Mouse (Mus musculus): ENCODE data around the gene Cald1.

Cald1 gene

DNA sequence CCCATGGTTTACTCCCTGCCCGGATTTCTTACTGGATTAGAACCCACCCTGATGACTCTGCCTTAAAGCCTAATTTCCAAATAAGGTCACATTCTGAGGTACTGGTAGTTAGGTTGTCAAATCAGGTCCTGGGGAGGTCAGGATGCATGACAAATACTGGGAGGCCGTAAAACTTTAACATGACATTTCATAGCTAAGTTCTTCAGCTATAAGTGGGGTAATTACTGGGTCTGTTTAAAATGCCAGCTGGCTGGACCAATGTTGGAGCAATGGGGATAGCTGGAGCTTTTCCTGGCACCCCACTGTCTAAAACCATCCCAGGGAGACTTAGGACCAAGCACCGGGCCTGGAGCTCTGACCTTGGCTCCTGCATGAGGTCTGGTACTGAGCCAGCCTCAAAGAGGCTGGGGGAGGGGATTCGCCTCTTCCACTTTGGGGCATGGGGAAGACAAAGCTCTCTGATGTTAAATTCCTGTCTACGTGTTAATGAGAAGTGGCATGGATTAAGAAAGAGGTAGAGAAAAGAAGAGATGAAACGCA, 120.9 kb downstream of the Cald1 start:
- in situ Hi-C loops (cut with MboI): no loop called here

DNA sequence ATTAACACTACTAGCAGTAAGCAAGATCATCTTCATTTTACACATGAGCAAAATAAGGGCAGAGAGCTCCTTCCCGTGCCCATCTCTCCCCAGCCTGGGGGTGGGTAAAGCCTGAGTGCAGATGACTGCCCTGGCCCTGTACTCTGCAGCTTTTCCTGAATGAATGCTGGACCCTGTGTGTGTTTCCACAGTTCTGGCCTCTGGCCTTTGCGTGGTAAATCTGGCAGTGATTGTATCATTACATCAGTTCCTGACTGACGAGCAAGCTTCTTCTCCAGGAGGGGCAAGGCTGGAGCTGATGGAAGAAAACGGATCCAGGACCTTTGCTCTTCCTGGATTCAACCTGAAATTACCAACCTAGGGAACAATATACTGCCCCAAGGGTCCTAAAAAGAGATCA, 122.1 kb downstream of the Cald1 start:
- in situ Hi-C loops (cut with MboI): no loop called here

DNA sequence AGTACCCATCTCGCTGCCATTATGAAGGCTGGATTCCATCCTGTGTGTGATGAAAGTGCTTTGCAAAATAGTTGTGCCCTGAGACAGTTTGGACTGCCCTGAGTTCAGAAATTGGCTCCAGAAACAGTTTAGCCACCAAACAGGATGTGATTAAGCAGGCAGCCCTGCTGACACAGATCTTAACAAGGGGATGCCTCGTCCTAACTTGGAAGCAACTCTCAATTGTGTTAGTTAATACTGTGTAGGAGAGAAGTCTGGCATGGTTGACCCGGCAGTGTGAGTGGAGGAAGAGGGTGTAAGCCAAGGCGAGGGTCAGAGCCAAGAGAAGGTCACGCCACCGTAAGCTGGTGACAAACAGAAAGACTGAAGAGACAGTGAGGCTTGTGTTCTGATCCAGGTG, 123.4 kb downstream of the Cald1 start:
- in situ Hi-C loops (cut with MboI): no loop called here

DNA sequence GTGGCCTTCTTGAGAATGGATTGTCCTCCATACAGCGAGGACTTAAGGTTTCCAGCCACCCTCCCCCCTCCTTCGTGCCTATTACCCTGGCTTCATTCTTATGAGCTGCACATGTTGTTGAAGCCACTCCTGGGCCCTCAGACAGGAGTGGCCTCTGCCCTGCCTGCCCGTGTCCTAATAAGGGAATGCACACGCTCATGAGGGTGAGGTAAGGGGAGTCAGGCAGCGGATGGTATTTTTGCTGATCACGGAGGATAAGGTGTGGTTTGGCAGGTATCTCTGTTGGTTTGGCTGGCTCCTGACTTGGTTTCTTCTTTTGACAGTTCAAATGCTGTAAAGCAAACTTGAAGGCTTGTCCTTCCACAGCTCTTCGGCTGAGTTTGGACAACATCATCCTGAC, 124.4 kb downstream of the Cald1 start:
- in situ Hi-C loops (cut with MboI): no loop called here

DNA sequence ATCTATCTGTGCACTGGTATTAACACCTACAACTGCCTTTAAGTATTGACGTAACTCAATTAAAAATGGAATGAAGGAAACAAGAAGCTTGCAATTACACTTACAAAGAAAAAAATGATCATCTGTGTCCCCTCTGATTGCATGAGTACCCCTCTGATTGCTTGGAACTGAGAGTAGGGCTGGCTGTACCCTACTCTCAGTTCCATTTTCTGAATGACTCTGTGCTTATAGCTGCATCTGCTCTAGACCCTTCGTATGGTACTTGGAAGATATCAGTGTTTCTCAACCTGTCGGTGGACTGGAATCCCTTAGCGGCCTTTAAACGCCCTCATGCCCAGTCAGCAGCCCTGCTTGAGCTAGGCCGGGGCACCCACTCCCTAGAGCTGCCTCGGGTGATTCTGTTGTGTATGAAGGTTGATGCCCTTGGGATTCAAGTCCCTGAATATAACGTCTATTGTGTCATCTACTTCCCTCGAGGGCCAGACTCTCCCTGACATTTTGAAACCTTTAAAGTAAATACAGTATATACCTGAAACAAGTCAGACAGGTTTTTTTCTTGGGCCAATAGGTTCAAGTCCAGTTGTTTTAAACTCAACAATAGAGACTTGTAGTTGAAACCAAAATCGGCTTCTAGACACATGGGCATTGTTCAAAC, 125.1 kb downstream of the Cald1 start:
- in situ Hi-C loops (cut with MboI): no loop called here

DNA sequence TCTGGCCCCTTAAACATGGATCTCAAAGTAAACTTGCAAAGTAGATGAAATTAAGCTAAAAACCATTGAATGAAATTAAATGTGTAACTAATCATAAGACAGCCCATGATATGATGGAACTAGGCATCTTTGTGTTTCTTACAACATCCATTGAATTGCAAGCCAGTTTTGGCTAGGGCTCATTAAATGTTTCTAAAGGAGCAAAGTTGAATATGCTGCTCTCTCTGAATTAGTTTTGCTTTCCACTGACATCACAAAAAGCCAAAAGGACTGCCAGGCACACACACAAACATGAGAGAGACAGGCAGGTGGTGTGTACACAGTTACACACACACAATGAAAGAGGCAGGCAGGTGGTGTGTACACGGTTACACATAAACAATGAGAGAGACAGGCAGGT, 127.4 kb downstream of the Cald1 start:
- in situ Hi-C loops (cut with MboI): no loop called here

DNA sequence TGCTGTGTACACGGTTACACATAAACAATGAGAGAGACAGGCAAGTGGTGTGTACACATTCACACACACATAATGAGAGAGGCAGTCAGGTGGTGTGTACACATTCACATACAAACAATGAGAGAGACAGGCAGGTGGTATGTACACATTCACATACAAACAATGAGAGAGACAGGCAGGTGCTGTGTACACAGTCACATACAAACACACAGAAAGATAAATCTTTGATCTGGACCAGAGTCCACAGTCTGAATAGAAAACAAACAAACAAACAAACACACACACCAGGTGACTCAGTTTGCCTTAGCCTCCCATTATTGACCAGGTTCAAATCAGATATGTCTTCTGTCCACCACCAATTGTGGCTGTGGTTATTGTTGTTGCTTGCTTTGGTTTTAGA, 127.8 kb downstream of the Cald1 start:
- in situ Hi-C loops (cut with MboI): no loop called here

DNA sequence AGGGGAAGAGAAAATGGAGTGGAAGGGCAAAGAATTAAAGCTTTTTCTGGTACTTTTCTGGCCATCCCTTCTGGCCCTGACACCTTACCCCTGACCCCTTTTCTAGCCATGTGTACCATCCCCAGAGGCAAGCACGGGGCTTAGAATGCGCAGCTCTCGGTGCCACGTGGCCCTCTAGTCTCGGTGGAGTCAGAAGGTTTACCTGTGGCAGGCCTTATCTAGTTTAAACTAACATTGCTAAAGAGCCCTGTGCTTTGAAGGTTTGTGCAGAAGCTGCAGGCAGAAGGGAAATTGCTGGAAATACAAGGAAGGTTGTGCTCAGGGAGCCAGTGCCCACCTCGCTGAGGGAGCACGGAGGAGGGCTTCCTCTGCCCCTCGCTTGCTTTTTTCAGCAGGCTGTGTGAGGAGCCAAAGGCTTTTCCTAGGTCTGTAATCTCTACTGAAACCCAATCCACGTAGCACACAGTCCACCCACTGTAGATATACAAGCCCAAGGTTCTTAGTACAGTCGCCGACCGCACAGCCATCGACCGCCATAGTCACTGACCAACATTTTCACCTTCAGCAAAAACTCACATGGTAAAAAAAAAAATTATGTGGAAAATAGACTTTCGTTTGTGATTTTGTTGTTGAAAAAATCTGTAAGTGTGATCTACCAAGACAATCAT, 129.2 kb downstream of the Cald1 start:
- in situ Hi-C loops (cut with MboI): no loop called here

DNA sequence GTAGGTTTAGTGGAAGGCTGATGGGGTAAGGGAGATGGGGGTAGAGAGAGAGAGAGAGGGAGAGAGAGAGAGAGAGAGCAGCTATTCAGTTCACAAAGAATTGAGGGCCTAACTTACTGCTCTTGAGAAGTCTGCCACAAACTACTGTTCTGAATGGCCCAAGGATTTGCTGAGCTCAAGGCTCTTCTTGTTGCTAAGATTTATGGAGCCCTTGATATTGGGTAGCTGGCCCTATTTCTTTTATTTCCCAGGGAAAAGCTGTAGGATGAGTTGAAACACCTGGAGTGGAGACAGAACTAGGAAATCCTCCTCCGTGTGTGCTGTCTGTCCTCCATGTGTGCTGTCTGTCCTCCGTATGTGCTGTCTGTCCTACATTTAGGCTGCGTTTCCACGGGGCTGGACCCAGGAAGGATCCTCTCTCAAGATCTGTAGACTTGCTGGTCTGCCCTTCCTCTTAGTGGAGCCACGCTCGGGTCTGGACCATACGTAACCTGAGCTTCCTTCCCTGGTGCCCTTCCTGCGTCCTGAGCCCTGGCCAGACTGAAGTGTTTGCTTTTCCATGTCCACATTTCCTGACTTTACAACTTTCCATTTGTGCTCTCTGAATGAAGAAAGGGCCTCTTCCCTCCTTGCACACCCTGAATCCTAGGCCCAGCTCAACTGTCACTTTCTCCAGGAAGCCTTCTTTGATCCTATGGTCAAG, 131.3 kb downstream of the Cald1 start:
- in situ Hi-C loops (cut with MboI): no loop called here

DNA sequence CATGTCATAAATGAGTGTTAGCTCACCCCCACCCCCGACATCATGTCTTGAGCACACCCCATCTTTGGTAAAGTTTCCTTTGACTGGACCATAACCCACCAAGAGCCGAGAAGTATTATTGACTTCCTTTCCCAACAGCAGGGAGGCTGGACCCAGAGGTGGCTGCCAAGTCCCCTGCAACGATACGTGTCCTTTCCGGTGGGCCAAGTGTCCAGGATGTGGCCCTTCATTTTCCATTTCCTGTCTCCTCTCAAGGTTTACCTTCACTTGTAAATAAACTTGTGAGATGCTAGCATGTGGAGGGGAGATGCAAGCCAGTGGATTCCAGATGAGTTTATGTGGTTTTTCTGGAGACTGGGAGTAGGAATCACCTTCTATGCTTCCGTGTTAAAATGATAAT, 132.7 kb downstream of the Cald1 start:
- in situ Hi-C loops (cut with MboI): no loop called here

DNA sequence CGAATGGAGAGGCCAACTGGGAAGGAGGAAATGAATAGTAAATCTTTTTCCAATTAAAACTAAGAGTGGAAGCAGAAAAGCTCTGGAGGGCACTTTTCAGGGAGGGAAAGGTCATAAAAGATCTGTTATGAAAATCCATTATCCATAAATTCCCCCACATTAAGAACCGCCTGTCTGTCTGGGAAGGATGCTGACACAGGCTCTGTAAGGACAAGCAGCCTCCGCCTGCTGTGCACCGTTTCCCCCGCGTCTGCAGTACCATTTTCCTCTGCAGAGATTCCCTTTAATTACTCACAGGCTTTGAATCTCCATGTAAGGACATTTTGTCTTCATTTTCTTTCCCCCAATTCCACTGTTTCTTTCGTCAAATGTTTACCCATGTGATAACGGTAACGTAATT, 133.2 kb downstream of the Cald1 start:
- in situ Hi-C loops (cut with MboI): no loop called here

DNA sequence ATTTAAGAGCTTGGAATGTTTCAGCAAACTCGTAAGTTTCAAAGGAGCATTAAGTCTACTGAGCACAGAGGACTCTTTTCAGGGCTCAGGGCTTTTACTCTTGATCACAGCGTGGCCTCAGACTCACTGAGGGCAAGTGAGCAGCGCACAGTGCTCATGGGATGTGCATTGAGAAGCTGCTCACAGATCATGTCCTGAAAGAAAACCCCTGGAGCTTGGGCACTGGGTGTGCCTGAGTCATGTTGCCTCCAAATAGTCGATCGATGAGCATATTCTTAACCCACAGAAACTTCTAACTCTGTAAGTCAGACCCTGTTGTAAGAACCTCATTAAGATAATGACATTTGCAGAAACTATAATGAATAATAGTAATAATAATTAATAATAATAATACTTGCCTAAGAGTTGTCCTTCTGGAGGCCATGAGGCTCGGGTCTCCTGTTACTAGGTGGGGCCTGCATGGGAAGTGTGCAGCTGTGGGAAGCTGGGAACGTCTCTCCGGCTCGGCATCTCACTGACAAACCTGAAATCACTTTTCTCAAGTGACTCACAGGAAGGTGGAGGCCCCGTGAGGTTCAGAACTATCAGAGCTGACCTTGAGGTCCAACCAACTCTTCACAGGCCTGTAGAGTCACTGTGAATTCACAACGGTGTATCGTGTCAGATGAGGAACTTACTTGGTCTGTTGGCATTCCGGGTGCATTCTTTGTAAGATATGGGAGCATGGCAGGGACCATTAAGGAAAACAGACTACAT, 136.8 kb downstream of the Cald1 start:
- in situ Hi-C loops (cut with MboI): no loop called here

DNA sequence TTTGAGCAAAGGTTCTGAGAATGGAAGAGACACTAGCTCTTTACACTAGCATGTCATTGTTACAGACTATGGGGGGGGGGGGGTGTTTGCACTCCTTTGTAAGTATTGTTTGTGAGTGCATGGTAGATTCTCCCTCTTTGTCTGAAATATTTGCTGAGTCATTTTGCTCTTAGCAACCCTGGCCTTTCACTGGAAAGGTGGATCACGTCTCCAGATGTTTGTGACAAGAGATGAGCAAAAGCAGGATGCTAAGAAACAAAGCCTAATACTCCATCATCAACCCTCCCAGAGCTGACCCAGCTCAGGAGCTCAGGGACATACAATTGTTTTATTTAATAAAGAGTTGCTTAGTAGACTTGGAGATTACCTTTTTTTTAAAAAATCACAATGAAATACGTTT, 138.6 kb downstream of the Cald1 start:
- in situ Hi-C loops (cut with MboI): no loop called here

DNA sequence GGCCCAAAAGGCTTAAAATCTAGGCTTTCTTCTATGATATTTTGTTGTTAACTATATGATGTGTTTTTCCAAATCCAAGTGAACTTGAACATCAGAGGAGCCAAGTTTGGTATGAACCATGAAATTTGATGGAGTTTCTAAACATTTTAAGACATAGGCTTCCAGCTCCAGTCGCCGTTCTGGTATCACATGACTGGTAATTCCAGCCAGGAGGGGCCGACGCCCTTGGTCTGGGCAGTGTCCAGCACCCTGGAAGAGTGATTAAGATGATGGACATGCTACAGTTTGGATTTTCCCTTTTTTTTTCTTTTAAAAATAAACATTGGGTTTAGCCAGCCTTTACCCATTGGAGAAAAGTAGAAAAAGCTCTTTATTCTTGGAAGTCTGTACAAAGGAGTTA, 145.6 kb downstream of the Cald1 start:
- in situ Hi-C loops (cut with MboI): no loop called here

DNA sequence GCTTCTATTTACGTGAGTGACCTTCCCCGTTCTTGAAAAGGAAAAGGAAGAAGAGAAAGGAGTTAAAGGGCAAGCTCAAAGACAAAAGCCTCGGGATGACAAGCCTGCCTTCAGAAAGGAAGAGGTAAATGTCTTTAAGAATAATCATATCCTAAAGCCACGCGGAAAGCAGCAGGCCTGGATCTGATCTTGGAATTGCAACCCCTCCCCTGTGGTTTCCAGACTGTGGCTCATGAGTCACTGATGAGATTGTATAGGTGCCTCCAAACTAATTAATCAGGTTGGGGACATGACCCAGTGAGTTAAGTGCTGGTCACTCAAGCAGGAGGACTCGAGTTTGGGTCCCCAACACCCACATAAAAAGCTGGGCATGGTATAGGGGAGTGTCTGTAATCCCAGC, 149.5 kb downstream of the Cald1 start:
- in situ Hi-C loops (cut with MboI): no loop called here

DNA sequence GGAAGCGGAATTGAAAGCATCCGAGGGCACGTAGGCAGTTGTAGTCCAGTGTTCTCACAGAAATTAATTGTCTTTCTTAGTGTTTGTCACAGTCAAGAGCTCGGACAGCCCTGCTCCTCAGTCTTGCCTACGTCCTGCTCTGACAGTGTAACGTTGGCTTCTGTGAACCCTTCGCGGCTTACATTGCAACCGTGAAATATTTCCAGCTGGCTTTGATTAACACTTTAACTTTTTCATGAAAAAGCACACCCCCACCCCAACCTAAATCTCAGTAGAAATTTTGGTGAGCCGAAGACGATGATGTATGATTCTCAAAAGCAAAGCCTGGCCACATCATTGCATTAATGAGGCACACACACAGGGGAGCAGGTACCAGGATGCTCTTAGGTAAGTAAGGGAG, 150.3 kb downstream of the Cald1 start:
- in situ Hi-C loops (cut with MboI): no loop called here

DNA sequence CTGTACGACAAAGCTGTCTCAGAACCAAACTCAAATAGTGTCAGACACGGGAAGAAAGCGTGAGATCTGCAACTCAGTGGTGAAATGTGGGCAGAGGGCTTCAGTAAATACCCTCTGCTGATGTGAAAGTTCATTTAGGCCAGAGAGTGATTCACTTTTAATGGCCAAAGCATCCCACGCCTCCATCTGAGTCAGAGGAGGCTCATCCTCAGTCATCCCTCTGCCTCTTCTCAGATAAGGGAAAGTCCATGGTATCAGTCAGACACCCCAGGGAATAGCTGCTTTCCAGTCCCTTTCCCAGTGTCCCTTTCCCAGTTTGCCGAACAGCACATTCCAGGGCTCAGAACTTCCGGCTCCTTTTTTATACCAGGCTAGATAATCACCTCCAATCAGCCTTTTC, 151.2 kb downstream of the Cald1 start:
- in situ Hi-C loops (cut with MboI): no loop called here

DNA sequence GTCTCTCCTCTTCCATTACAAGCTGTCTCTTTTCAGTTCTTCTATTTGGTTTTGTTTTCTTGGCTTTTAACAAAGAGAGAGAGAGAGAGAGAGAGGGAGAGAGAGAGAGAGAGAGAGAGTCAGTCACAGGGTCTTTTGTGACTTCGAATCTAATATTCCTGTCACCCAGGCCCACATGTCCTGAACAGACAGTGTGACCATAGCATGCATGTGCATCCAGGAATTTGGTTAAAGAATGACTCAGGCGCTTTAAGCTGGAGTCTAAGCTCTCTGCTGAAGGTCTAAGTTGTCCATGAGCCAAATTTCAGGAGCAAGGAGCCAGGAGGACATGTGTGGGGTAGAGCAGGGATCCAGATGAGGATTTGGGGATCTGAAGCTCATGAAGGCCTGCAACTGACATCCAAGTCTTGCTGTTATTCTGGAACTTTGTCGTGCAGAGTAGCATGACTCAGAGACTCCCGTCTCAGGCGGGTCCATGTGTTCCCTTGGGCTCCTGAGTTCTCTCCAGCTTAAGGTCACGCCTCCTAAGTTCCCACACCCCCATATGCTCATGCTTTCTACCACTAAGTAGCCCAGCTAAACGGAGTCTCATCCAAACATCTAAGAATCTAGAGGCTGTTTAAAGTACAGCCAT, 152.3 kb downstream of the Cald1 start:
- in situ Hi-C loops (cut with MboI): no loop called here

DNA sequence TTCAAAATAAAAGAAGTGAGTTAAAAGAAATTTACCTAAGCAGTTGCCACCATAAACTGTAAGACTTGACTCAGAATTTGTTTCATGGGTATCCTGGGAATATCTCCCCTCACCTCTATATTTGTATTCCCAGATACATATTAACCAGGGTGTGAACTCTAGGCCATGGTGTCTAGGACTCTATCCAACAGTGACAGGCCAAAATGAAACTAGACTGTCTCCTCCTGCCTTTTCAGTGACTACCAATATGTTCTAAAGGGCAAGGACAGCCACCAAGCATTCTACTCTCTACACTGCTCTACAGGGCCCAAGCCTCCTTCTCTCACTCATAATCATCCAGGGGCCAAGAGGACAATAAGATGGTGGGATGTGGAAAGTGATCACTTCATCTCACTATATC, 153.3 kb downstream of the Cald1 start:
- in situ Hi-C loops (cut with MboI): no loop called here

DNA sequence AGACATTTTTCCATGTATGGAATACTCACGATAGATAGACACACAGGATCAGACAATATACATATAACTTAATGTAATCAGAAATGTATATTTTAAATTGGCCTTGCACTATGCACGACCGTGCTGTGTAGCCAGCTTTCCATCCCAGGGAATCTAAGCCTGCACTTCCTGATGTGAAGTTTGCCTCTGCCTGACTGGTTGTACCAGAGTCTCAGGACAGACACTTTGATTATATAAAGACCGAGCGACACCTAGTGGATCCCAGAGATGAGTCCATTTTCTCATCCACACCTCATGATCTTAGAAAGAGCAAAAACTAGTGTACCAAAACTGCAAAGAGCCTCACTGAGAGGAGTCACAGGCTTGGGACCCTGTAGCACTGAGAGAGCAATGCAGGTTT, 156.1 kb downstream of the Cald1 start:
- in situ Hi-C loops (cut with MboI): no loop called here

DNA sequence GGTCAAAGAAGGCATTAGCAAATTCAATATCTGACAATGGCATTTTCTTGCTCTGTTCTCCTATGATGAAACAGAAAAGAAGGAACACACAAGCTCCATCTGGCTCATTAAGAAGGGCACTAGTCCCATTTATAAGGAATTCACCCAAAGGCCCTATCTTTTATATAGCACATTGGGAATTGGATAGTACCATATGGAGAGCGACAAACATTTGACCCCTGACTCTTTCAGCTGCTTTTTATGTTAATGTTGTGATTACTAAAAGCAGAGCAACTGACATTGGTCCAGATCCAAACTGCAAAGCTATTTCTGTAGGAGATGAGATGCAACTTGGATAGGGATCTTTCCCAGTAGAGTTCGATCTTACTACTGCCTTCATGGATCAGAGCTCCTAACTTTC, 160.0 kb downstream of the Cald1 start:
- in situ Hi-C loops (cut with MboI): no loop called here

DNA sequence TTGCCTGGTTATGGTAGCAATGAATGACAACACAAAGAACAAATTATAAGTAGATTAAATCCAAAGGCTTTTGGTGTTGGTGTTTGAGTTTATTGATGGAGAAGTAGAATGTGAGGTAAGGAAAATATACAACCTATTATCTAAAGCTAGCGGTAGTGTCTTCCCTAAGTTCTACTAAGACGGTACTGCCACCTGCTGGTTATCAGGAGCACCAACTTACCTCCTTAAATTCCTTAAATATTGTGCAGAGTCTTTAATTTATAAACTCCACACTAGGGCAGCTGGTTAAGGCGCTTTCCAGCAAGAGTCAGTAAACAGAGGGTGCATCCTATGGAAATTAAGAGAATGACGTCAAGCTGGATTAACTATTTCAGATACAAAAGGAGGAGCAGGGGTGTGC, 161.7 kb downstream of the Cald1 start:
- in situ Hi-C loops (cut with MboI): no loop called here
